Mouse (Mus musculus) kidney, adult 8-10 months (tissue): ENCODE measurements around the gene Map4k3.

Experiments
- DNase-seq, 2 experiments: peaks; one replicate each; pipeline ENCODE4 v3.0.0; 2022

Map4k3 gene

GRCm38 (mm10) chr17:80729080-80729749 is 930 bp upstream of the Map4k3 start:
- DNase-seq = no peak

- peak; percentile 45 to 60 for DNase-seq
These were observed 839 bp downstream of the Map4k3 start for GRCm38 (mm10) chr17:80727341-80727951.

- DNase-seq = peak; percentile 53 to 62
These were observed 1.5 kb downstream of the Map4k3 start for GRCm38 (mm10) chr17:80726821-80727220.

GRCm38 (mm10) chr17:80723092-80723491 is 5.2 kb downstream of the Map4k3 start:
- no peak for DNase-seq

GRCm38 (mm10) chr17:80721670-80722069 is 6.6 kb downstream of the Map4k3 start:
- DNase-seq = no peak

- DNase-seq = no peak
These were observed 9.0 kb downstream of the Map4k3 start for GRCm38 (mm10) chr17:80719309-80719708.

- DNase-seq = no peak
These were observed 10.0 kb downstream of the Map4k3 start for GRCm38 (mm10) chr17:80718243-80718642.

- no peak for DNase-seq
These were observed 14.7 kb downstream of the Map4k3 start for GRCm38 (mm10) chr17:80713588-80713987.

- peak in 1 of 2 experiments; percentile 31 for DNase-seq
These were observed 18.1 kb downstream of the Map4k3 start for GRCm38 (mm10) chr17:80709921-80710838.

GRCm38 (mm10) chr17:80708803-80709202 is 19.5 kb downstream of the Map4k3 start:
- no peak for DNase-seq

- no peak for DNase-seq
These were observed 21.1 kb downstream of the Map4k3 start for GRCm38 (mm10) chr17:80707176-80707575.

- no peak for DNase-seq
These were observed 21.7 kb downstream of the Map4k3 start for GRCm38 (mm10) chr17:80706608-80707007.

- DNase-seq = no peak
These were observed 26.6 kb downstream of the Map4k3 start for GRCm38 (mm10) chr17:80701687-80702086.

- DNase-seq = no peak
These were observed 29.4 kb downstream of the Map4k3 start for GRCm38 (mm10) chr17:80698930-80699329.

- no peak for DNase-seq
These were observed 29.9 kb downstream of the Map4k3 start for GRCm38 (mm10) chr17:80698191-80698901.

GRCm38 (mm10) chr17:80696956-80697355 is 31.3 kb downstream of the Map4k3 start:
- DNase-seq = no peak

GRCm38 (mm10) chr17:80696210-80696609 is 32.1 kb downstream of the Map4k3 start:
- no peak for DNase-seq

GRCm38 (mm10) chr17:80693707-80694106 is 34.6 kb downstream of the Map4k3 start:
- DNase-seq = no peak

- no peak for DNase-seq
These were observed 36.1 kb downstream of the Map4k3 start for GRCm38 (mm10) chr17:80692183-80692582.

GRCm38 (mm10) chr17:80688701-80689100 is 39.6 kb downstream of the Map4k3 start:
- DNase-seq = no peak

GRCm38 (mm10) chr17:80686066-80686465 is 42.2 kb downstream of the Map4k3 start:
- DNase-seq = no peak

GRCm38 (mm10) chr17:80683821-80684576 is 44.3 kb downstream of the Map4k3 start:
- DNase-seq = peak; percentile 62 to 65
